Mouse (Mus musculus) G1E (cell line): ENCODE data around the gene Sf1. TPM values are rescaled to one million over a fixed set of nuclear protein-coding genes. Genes with fewer than 3 reads are reported as not detected.

Source experiments
- ATAC-seq: 2 replicates; pipeline ENCODE4 v1.8.0; 2016; ENCODE audit warnings: mild to moderate bottlenecking; ENCODE audit not compliant: insufficient number of reproducible peaks, poor library complexity, low FRiP score, severe bottlenecking; ENCODE audit errors: extremely low read depth
- DNase-seq: peaks from one replicate; pipeline ENCODE4 v3.0.0; 2012; ENCODE audit warnings: low spot score
- H3K27me3 ChIP-seq: 2 replicates; pipeline ENCODE4 v1.6.1; 2012; ENCODE audit warnings: mild to moderate bottlenecking, low read length, inconsistent platforms; ENCODE audit not compliant: insufficient read depth
- H3K36me3 ChIP-seq: replicated peaks from 2 replicates; pipeline ENCODE3; 2012; ENCODE audit warnings: mild to moderate bottlenecking, inconsistent platforms
- H3K4me1 ChIP-seq: 2 replicates; pipeline ENCODE4 v1.6.1; 2012; ENCODE audit warnings: low read depth, low read length, inconsistent platforms, mixed read lengths; ENCODE audit not compliant: insufficient read depth
- H3K4me3 ChIP-seq: 2 replicates; pipeline ENCODE4 v1.5.1; 2012; ENCODE audit warnings: low read depth, mild to moderate bottlenecking, inconsistent platforms, low read length, moderate library complexity, mixed read lengths
- H3K9me3 ChIP-seq: replicated peaks from 2 replicates; pipeline ENCODE4 v1.6.1; 2012; ENCODE audit warnings: inconsistent platforms
- CTCF ChIP-seq: IDR thresholded peaks from 2 replicates; pipeline ENCODE4 v1.5.1; 2012; ENCODE audit warnings: low read depth, low read length, inconsistent platforms, mixed read lengths
- GATA1 ChIP-seq: IDR thresholded peaks from 2 replicates; pipeline ENCODE4 v1.6.1; 2012; ENCODE audit warnings: borderline replicate concordance, low read length, inconsistent platforms, mixed read lengths
- GATA2 ChIP-seq: IDR thresholded peaks from 2 replicates; pipeline ENCODE4 v1.6.1; 2012; ENCODE audit warnings: low read depth, low read length, inconsistent platforms, borderline replicate concordance
- POLR2AphosphoS5 ChIP-seq: IDR thresholded peaks from 2 replicates; pipeline ENCODE4 v1.6.1; 2012; ENCODE audit warnings: low read depth, low read length, inconsistent platforms; ENCODE audit not compliant: insufficient replicate concordance
- TAL1 ChIP-seq: conservative IDR thresholded peaks from 2 replicates; pipeline ENCODE4 v1.6.1; 2012; ENCODE audit warnings: low read depth, low read length, inconsistent platforms, mixed read lengths
- polyA plus RNA-seq: library from polyadenylated mRNA; stranded (reverse); fragments of >175 nt; gene quantifications from 2 replicates; pipeline ENCODE4 v1.2.3, GENCODE M21; 2012
- total RNA-seq, 2 experiments: library from RNA; stranded (forward) in 1 of 2; stranded (reverse) in 1 of 2; fragments of 200-1000 nt in 1 of 2; fragments of >200 nt in 1 of 2; fragmentation: Nextera tagmentation in 1 of 2; gene quantifications; 2 replicates each; pipeline ENCODE4 v1.2.3; 2014 to 2017

The Sf1 gene
- total and polyA plus RNA-seq, 3 experiments = 104 to 1,720 (median 511) TPM

DNA sequence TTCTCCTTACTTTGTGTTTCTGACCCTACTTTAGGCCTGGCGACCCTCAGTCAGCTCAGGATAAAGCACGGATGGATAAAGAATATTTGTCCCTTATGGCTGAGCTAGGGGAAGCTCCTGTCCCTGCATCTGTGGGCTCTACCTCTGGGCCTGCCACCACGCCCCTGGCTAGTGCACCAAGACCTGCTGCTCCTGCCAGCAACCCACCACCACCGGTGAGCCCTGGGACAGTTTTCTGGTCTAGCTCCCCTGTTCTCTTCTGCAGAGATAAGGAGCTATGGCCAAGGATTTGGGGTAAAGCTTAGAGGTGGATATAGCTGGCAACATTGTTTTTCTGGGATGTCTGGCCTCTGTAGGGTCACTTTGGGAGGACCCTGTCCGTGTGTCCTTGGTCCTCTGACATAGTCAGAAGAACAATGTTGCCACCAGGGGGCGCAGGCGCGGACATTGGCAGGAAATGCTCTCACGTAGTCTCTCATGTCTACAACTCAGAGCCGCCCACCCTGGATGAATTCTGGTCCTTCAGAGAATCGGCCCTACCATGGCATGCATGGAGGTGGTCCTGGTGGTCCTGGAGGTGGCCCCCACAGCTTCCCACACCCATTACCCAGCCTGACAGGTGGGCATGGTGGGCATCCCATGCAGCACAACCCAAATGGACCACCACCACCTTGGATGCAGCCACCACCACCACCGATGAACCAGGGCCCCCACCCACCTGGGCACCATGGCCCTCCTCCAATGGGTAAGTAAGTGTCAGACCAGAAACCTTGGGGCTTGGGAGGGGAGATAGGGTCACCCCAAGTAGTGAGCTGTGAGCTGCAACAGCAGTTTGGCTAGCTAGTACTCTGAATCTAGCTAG lies 10.3 kb downstream of the Sf1 start:
- H3K27me3 ChIP-seq = no peaks in the 10 kb centered on the region
- no peaks in the 10 kb centered on the region for H3K9me3 ChIP-seq
- H3K4me1 ChIP-seq = peaks cover 71% of the 10 kb centered on the region
- TF ChIP-seq TAL1 (no peak), POLR2AphosphoS5 (peak; percentile 62; the same call in 1 of the 2 replicates), GATA2 (no peak), GATA1 (no peak), CTCF (peak; percentile 62)
- peak; percentile 29 for DNase-seq
- ATAC-seq = no peak
- no peak overlapping the region for H3K4me3 ChIP-seq
- H3K36me3 ChIP-seq = peaks cover 98% of the 10 kb centered on the region

DNA sequence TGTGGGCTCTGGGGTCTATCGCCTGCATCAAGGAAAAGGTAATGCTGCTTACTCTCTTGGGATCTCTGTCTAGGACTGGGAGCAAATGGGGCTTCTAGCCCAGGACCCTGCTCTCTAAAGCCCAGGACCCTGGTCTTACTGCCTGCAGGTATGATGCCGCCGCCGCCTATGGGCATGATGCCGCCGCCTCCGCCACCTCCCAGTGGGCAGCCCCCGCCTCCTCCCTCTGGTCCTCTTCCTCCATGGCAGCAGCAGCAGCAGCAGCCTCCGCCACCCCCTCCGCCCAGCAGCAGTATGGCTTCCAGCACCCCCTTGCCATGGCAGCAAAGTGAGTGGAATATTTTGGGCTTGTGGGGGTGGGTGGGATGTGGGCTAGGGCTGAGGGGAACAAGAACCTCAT lies 11.1 kb downstream of the Sf1 start:
- Histone ChIP-seq H3K27me3 (no peaks in the 10 kb centered on the region), H3K4me3 (no peak overlapping the region), H3K36me3 (peaks cover 99% of the 10 kb centered on the region), H3K9me3 (no peaks in the 10 kb centered on the region), H3K4me1 (peaks cover 69% of the 10 kb centered on the region)
- TF ChIP-seq POLR2AphosphoS5 = no peak
- no peak for TF ChIP-seq GATA2
- TF ChIP-seq CTCF = no peak
- TF ChIP-seq GATA1 = no peak
- no peak for TF ChIP-seq TAL1
- no peak for DNase-seq
- no peak for ATAC-seq

DNA sequence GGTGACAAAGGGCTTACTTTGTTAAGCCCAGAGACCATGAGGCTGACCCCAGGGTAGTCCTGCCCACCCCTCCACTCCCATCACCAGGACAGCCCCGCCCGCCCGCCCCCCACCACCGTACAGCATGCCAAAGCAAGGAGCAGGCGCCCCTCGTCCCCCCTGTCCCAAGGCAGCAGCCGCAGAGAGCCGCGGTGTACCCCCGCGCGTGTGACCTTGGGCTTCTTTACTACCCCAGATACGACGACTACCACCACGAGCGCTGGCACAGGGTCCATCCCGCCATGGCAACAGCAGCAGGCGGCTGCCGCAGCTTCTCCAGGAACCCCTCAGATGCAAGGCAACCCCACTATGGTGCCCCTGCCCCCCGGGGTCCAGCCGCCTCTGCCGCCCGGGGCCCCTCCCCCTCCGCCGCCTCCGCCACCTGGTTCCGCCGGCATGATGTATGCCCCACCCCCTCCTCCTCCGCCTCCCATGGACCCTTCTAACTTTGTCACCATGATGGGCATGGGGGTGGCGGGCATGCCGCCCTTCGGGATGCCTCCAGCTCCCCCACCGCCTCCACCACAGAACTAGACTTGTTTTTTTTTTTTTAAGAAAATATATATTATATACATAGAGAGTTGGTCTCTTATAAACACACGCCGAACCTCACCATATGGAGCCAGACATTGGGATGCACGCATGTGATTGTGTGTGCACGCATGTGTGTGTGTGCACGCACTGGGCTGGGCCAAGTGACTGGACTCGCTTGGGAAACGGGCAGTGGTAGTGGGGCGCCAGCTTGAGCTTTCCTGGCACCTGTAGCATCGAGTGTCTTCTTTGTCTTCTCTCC lies 12.1 kb downstream of the Sf1 start:
- DNase-seq = no peak
- Histone ChIP-seq H3K4me1 (peaks cover 63% of the 10 kb centered on the region), H3K9me3 (no peaks in the 10 kb centered on the region), H3K4me3 (no peak overlapping the region), H3K27me3 (no peaks in the 10 kb centered on the region), H3K36me3 (peaks cover 98% of the 10 kb centered on the region)
- ATAC-seq = no peak
- no peak for TF ChIP-seq CTCF
- no peak for TF ChIP-seq GATA1
- no peak for TF ChIP-seq GATA2
- TF ChIP-seq POLR2AphosphoS5 = no peak
- TF ChIP-seq TAL1 = no peak

DNA sequence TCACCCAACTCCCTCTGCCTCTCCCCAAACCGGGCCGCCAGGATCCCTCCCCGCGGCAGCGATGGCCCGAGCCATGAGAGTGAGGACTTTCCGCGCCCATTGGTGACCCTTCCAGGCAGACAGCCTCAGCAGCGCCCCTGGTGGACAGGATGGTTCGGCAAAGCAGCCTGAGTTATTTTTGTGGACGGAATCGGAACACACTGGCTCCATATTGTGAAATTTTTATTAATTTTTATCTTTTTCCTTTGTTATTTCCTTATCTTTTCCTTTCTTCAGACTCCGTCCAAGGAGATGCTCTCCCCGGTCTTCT lies 12.7 kb downstream of the Sf1 start:
- peaks cover 98% of the 10 kb centered on the region for H3K36me3 ChIP-seq
- DNase-seq (no peak), ATAC-seq (no peak)
- peaks cover 57% of the 10 kb centered on the region for H3K4me1 ChIP-seq
- no peaks in the 10 kb centered on the region for H3K27me3 ChIP-seq
- TF ChIP-seq GATA2 (no peak), POLR2AphosphoS5 (no peak), TAL1 (no peak), GATA1 (no peak), CTCF (0 out of 2 replicates have a peak, but pooled peaks have one; percentile 35)
- no peaks in the 10 kb centered on the region for H3K9me3 ChIP-seq
- no peak overlapping the region for H3K4me3 ChIP-seq

DNA sequence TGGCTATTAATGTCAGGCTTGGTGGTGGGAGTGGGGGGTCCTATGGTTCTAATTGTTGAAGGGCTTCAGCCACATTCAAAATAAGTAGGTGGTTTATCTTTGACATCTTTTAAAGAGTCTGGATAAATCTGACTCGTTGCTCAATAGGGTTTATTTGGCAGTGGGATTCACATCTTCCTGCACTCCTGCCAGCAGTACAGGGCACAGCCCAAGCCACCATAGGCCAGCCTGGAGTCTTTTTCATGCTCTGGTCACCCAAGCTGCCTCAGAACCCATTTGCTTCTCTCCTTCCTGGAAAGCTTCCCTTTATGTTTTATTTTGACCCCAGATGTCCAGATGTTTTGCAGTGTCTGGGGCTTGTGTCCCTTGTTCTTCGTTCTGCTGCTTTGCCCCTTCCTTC lies 13.2 kb downstream of the Sf1 start:
- no peaks in the 10 kb centered on the region for H3K9me3 ChIP-seq
- H3K27me3 ChIP-seq = no peaks in the 10 kb centered on the region
- ATAC-seq (no peak), DNase-seq (no peak)
- TF ChIP-seq GATA2 (no peak), GATA1 (no peak), CTCF (no peak), POLR2AphosphoS5 (no peak), TAL1 (no peak)
- no peak overlapping the region for H3K4me3 ChIP-seq
- H3K4me1 ChIP-seq = peaks cover 53% of the 10 kb centered on the region
- H3K36me3 ChIP-seq = peaks cover 95% of the 10 kb centered on the region

DNA sequence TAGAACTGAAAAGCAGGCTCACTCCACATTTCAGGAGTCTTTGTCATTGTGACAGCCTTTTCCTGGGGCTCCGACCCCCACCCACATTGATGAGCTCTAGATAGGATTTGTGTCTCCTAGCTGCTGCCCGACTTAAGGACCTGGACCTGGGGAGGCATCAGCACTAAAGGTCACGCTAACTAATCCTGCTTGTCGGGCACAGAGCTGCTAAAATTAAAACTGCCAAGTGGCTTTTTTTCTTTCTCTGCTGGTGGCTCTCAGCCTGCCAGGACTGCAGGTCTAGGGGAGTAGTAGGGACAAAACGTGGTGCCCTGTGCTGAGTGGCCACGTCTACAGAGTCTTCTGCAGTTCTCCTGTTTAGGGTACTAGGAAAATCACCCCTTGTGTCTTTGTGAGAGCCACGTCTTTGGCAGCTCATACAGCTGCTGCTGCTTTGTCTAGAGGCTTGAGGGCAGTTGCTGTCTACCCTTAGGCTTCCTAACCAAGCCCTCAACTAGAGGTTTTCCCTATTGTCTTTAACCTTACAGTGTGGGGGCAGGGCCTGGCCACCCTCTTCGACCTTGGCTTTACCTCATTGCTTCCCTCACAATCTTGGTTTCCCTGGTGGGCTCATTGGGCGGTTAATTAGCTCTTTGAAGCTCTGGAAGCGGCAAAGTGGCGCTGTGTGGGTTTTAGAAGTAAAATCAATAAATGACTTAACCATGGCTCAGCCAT lies 14.0 kb downstream of the Sf1 start:
- Histone ChIP-seq H3K9me3 (no peaks in the 10 kb centered on the region), H3K4me3 (no peak overlapping the region), H3K4me1 (peaks cover 45% of the 10 kb centered on the region), H3K27me3 (no peaks in the 10 kb centered on the region), H3K36me3 (peaks cover 86% of the 10 kb centered on the region)
- ATAC-seq = no peak
- TF ChIP-seq GATA1 (no peak), CTCF (no peak), POLR2AphosphoS5 (no peak), TAL1 (no peak), GATA2 (no peak)
- no peak for DNase-seq
